Mouse (Mus musculus): ENCODE results near the gene Ldoc1.

Gene Ldoc1

GRCm38 (mm10) chrX:61709302-61710033 lies at the start of gene Ldoc1:
TSS of gene Ldoc1 (plus strand) at chrX:61709497.
- peak; percentile 81 for DNase-seq

GRCm38 (mm10) chrX:61710131-61710530 lies 834 bp downstream of the Ldoc1 start:
- DNase-seq = peak; percentile 67

- peak; percentile 86 for DNase-seq
Observed at GRCm38 (mm10) chrX:61722281-61723028, 13.2 kb downstream of the Ldoc1 start.

- DNase-seq = peak; percentile 82
Observed at GRCm38 (mm10) chrX:61723029-61723980, 14.0 kb downstream of the Ldoc1 start.

GRCm38 (mm10) chrX:61727516-61728310 lies 18.4 kb downstream of the Ldoc1 start:
- DNase-seq = no peak
